Mouse (Mus musculus): ENCODE measurements around the gene Piwil4.

The Piwil4 gene

DNA sequence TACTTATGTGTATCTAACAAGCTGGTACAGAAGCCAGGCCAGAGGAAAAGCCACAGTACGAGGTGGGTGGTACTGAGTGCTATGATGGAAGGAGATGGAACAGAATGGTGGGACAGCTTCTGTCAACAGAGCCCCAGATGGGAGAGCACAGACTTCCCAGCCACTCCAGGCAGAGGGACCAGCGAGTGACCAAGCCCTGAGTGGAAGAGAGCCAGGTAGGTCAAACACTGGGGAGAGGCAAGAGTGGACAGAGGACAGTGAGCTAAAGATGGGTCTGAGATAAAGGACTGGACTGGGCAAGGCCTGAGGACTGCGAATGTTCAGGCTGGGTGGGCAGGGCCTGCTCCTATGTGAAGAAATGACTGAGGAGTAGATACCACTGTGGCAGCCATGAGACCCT, 72.2 kb downstream of the Piwil4 start:
- no peak for DNase-seq (ENCODE audit: low spot score)

DNA sequence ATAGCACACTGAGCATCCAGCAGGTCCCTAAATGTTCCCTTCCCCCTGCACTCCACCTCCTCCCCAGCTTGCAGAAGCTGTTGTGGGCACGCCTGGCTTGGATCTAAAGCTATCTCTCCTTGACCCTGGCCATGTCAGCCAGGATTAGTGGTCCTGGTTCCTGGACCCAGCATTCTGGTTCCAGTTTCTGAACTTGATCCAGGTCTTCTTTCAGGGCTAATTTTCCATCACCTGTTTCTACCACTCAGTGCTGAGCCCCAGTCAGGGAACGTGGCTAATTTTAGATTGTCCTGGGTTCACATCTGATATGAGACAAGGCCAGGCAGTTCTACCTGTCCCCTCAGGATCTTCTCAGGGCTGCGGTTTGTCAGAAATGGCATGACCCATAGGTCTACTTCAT, 74.5 kb downstream of the Piwil4 start:
- DNase-seq (ENCODE audit: low spot score) = no peak

DNA sequence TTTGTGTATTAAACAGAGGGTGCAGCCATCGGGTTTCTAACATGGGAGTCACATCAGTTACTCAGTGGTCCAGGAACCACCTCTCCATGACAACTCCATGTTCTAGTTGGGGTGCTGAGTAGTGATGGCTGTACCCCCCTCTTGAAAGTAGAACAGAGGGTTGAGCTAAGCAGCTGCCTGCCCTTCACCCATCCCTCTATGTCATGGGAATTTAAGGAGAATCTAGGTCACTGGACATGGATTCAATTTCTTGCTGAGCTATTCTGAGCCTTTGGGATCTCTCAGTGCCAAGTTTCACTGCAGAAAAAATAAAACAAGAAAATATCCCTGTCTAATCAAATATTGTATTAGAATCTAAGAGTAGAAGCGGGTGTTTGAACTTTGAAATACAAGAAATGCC, 76.9 kb downstream of the Piwil4 start:
- DNase-seq (ENCODE audit: low spot score) = no peak

DNA sequence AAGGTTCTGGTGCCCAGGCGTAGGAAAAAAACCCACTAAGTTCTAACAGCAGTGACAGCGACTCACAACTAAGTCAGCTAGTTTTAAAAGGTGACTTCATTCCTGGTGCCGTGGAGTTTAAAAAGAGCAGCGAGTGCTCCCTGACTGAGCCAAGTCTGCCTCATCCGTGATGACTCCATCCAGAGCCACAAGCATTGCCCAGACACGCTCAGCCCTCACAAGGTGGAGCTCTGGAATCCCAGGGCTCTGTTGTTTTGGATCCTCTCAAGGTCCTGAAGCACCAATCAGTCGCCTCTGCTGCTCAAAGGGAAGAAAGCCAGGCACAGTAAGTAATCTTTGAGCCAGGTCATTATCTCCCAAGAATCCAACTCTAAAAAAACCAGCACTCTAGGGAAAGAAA, 77.7 kb downstream of the Piwil4 start:
- no peak for DNase-seq (ENCODE audit: low spot score)

DNA sequence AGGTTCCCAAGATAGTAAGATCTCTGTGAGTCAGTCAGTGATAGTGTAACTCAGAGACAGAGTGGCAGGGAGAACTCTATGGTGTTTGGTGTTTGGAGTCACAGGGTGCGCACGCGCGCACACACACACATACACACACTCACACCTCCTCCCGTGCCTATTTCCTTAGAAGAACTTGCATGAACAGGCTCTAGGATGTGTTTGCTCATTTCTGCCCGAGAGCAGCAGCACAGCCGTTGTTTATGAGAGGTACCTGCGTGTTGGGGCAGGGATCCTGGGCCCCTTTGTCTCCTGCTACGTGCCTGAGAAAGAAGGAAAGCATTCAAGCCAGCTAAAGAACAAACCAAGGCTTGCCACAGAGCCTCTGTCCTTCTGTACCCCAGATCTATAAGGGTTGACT, 78.4 kb downstream of the Piwil4 start:
- no peak for DNase-seq (ENCODE audit: low spot score)

DNA sequence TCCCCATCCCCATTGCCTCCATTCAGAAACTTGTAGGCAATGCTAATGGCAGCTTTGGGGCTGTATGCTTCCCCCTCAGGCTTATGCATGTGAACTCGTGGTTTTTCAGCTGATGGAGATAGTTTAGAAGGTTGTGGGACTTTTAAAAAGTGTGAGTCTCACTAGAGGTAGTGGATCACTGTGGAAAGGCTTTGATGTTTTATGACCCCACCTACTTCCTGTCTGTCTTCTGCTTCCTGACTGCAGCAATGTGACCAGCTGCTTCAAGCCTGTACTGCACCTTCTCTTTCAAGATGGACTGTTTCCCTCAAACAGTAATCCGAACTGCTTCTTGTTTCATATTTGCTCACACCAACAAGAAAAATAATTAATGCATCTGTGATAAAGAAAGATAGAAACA, 82.6 kb downstream of the Piwil4 start:
- DNase-seq (ENCODE audit: low spot score) = no peak

DNA sequence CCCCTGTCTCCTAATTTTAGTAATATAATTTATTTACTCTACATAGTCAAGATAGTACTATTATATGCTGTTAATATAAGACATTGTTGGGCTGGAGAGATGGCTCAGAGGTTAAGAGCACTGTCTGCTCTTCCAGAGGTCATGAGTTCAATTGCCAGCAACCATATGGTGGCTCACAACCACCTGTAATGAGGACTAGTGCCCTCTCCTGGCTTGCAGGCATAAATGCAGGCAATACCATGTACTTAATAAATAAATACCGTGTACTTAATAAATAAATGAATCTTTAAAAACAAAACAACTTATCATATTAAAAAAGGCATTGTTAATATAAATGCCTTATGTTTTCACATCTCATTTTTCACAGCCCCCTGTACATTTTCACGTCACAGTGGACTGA, 86.5 kb downstream of the Piwil4 start:
- no peak for DNase-seq (ENCODE audit: low spot score)

DNA sequence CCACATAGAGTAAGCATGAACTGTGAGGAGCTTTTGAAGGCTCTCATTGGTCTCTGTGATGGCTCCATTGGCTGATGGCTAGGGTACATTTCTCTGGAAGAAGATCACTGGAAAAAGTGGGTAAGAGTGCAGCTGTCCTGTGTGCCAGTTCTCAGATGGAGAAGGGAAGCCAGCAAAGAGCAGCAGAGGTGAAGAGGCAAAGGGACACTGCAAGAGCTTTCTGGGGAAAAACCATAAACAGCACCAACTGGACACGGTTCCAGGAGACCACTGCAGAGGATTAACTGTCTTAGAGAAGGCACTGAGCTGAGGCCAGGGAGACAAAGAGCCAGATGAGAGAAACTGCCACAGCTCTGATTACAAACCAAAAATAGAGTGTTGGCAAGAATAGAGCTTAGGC, 87.8 kb downstream of the Piwil4 start:
- DNase-seq (ENCODE audit: low spot score) = no peak

DNA sequence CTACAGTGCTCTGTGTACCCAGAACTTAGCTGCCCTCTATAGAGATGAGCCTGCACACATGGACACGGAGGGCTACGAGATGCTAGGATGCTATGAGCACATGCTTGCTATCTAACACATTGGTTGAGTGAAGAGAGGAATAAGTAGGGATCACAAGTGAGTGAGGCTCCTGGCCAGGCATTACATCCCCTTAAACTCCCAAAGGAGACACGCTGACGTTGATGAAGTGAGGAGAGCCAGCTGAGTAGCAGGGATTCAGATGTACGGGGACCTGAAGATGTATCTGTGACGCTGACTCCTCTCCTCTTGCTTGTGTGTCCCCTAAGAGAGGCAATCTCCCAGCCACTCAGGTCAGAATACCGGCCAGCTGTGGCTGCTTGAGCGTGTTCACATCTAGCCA, 92.7 kb downstream of the Piwil4 start:
- DNase-seq (ENCODE audit: low spot score) = no peak

DNA sequence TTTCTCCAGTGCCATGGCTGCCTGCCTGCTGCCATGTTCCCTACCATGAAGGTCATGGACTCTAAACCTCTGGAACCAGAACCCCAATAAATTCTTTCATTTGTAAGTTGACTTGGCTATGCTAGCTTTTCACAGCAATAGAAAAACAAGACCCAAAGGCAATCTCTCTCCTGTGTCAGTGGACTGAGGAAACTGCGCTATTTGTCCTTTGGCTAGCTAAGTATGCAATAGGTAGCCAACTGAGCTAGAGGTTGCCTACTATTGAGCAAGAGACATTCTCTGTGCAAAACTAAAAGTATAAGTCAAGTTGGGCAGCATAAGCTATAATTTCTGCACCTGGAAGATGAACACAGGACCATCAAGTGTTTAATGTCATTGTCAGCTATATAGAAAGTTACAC, 93.9 kb downstream of the Piwil4 start:
- no peak for DNase-seq (ENCODE audit: low spot score)

All from testis, postnatal 10 days (tissue).